ENCODE assay signal across 9 mouse cellular contexts in genomic region chr16:15294911-15295659, GRCm38 (mm10). TPM values are rescaled to one million over a fixed set of nuclear protein-coding genes. Genes with fewer than 3 reads are reported as not detected.
DNase-seq lines count a peak whose midpoint lies in the region; TF ChIP-seq lines count a peak whose summit lies in the region.
"Had no signal": no experiment of that assay in that cellular context is flagged by ENCODE, and none has a peak within 500 bp of the region (broad histone marks: within the 10 kb centered on the region; RNA-seq: fewer than 3 reads in every experiment).

No protein-coding gene starts in this region.

- no peak for TF ChIP-seq CTCF in thymus, adult 2 months (IDR thresholded peaks at IDR 0.05; ENCODE audit: borderline replicate concordance, control insufficient read depth, extremely low read depth, insufficient read depth, low read length, poor library complexity)

- H3K27ac ChIP-seq in thymus, adult 2 months (ENCODE audit: control insufficient read depth, insufficient read depth, low read length), result no peak overlapping the region
- H3K27ac ChIP-seq: macrophage had no signal

- DNase-seq in cerebellum, postnatal 14 days, result peak; percentile 10 to 38
- no peak for DNase-seq in cerebellum, adult 18-20 months
- peak; percentile 38 for DNase-seq in urinary bladder, postnatal 14 days (ENCODE audit: low spot score)
- DNase-seq in urinary bladder, postnatal 25 days (ENCODE audit: low spot score), result no peak
- DNase-seq in hindlimb bud, embryonic 11.5 days (ENCODE audit: extremely low spot score, low read depth, low spot score), result peak; percentile 66
- peak; percentile 50 for DNase-seq in lung, postnatal 36 days
- no peak for DNase-seq in thymus, adult 2 months
- DNase-seq in spleen, postnatal 36 days (ENCODE audit: low spot score in 2 of 2), result no peak

- H3K4me3 ChIP-seq in thymus, adult 2 months (ENCODE audit: control insufficient read depth, insufficient read depth, low read length), result no peak overlapping the region

- H3K27me3 ChIP-seq in thymus, adult 2 months (ENCODE audit: control insufficient read depth, insufficient read depth, low read length), result no peaks in the 10 kb centered on the region

- no peaks in the 10 kb centered on the region for H3K36me3 ChIP-seq in thymus, adult 2 months (ENCODE audit: control insufficient read depth, insufficient read depth, low read length)

- no peaks in the 10 kb centered on the region for H3K4me1 ChIP-seq in thymus, adult 2 months (replicated peaks; ENCODE audit: control insufficient read depth, insufficient read depth, low read length)

- TF ChIP-seq POLR2A in thymus, adult 2 months (IDR thresholded peaks at IDR 0.05; ENCODE audit: control insufficient read depth, extremely low read depth, insufficient read depth, low read length, poor library complexity), result no peak

- WGBS in thymus, adult 2 months, result 58% methylated on average over 8 of the region's 8 CpGs

RNA-seq across cellular contexts. Expression of gene Gm21897, which starts 22.2 kb away (rescaled TPM):
- not detected in 2 replicates for polyA plus RNA-seq in thymus, adult 2 months (2012; rRNA removed)

Comparison
In these comparisons a context has a peak if more than half of its experiments do, and no peak if none do; other contexts are left out.
1. DNase-seq: peak in cerebellum, postnatal 14 days (2 of 2), urinary bladder, postnatal 14 days (single experiment), hindlimb bud, embryonic 11.5 days (single experiment) and lung, postnatal 36 days (single experiment); none in cerebellum, adult 18-20 months (0 of 2), urinary bladder, postnatal 25 days (single experiment), thymus, adult 2 months (single experiment) and spleen, postnatal 36 days (0 of 2).